Mouse (Mus musculus) c-Kit-negative CD71-positive TER-119-positive erythroid progenitor cells, embryonic 14.5 days (primary cell): Measurements from ENCODE around the gene Olfr535.
"Not testable (repeated sequence)": the region's sequence is repeated elsewhere in the genome, so short reads cannot be mapped to it uniquely, and the experiment has no call there.

Experiments used
- DNase-seq: peaks from one replicate; pipeline ENCODE4 v3.0.0-alpha.2; 2013; ENCODE audit warnings: low read depth, low spot score

Gene Olfr535

DNA sequence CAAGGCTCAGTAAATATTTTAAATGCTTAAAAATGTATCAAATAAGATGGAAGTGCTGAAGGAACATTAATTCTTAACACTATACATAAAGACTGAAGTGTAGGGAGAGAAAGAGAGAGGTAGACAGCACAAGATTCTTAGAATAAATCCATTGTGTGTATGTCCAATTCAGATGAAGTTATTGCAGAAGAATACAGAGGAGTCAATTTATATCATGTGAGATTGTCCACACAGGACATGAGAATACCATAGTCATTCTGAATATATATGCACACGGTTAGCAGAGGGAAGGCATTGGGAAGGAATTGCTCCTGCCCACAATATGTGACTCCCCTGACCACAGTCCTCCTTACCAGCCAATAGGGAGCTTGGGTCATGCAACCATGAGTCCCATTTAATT, at the start of gene Olfr535:
TSS of gene Olfr535 (plus strand) at position 301 of the 400 bp plus-strand sequence.
- DNase-seq: no peak

- DNase-seq: no peak
These were observed 40.9 kb upstream of the Olfr535 start for GRCm38 (mm10) chr7:140443141-140443540.

DNA sequence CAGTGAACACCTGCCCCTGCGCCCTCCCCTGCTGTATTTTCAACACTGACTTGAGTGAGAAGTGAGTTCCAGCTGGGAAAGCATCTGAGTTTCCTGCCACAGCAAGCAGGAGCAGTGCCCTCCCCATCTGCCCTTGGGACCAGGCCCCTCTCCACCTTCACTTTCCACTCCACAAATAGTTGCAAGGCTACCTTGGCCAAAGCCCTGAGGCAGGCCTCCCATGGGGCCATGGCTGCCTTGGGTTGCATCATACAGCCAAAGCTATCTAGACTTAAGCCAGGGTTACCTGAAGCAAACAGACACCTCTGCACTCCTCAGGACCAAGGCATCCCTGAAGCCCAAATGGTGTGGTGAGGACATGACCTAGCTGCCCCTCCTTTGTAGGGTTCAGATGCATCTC, 20.9 kb upstream of the Olfr535 start, which contains the start of gene Olfr533:
TSS of gene Olfr533 (plus strand) at position 301 of the 400 bp plus-strand sequence.
- not testable (repeated sequence) for DNase-seq

GRCm38 (mm10) chr7:140477886-140478285, 6.1 kb upstream of the Olfr535 start:
- no peak for DNase-seq

DNA sequence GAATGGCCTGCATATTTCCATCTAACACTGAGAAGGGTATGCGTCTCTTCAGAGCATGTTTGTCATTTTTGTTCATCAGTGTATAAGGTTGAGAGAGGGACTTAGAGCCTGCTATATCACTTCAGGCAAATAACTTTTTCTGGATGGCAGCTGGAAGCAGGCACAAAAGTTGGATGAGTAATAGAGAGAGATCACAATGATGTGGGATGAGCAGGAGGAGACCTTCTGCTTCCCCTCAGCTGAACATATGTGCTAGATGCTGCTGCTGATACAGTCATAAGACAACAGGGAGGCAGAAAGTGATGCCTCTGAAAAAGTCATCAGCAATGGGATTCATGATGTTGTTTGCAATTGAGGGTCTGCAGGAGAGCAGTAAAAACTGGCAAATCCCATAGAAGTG, 5.3 kb upstream of the Olfr535 start:
- DNase-seq: no peak

- no peak for DNase-seq
These were observed 5.0 kb downstream of the Olfr535 start for GRCm38 (mm10) chr7:140488981-140489380.

- no peak for DNase-seq
These were observed 10.2 kb downstream of the Olfr535 start for GRCm38 (mm10) chr7:140494231-140494630.

- DNase-seq: no peak
These were observed 10.7 kb downstream of the Olfr535 start for GRCm38 (mm10) chr7:140494702-140495101.

GRCm38 (mm10) chr7:140507346-140508021, 23.5 kb downstream of the Olfr535 start, which contains the start of gene Olfr536:
TSS of gene Olfr536 (minus strand) at chr7:140507396.
- not testable (repeated sequence) for DNase-seq

- DNase-seq: no peak
These were observed 55.7 kb downstream of the Olfr535 start for GRCm38 (mm10) chr7:140539746-140540145.
